Mouse (Mus musculus) heart, postnatal 0 days (tissue): ENCODE results near the gene Foxm1. TPM values are rescaled to one million over a fixed set of nuclear protein-coding genes. Genes with fewer than 3 reads are reported as not detected.

Experiments used
- ATAC-seq: fragments of 200-750 bp; cut with Nextera tagmentation; 2 replicates; pipeline ENCODE4 v1.8.0; 2017; ENCODE audit warnings: low read depth, moderate number of reproducible peaks, moderate library complexity; ENCODE audit not compliant: insufficient read depth
- DNase-seq: peaks from one replicate; pipeline ENCODE4 v3.0.0-alpha.2; 2016; ENCODE audit warnings: low spot score
- H3K27ac ChIP-seq: fragments of 300-500 bp; sonication (generic); 2 replicates; pipeline ENCODE4 v1.5.1; 2014; ENCODE audit warnings: low read depth, mild to moderate bottlenecking
- H3K27me3 ChIP-seq: fragments of 300-500 bp; sonication (generic); 2 replicates; pipeline ENCODE4 v1.6.1; 2014; ENCODE audit warnings: low read length, mixed read lengths; ENCODE audit not compliant: control insufficient read depth, insufficient read depth
- H3K36me3 ChIP-seq: fragments of 300-500 bp; sonication (generic); replicated peaks from 2 replicates; pipeline ENCODE4 v1.6.1; 2014; ENCODE audit warnings: low read length, mixed read lengths; ENCODE audit not compliant: control insufficient read depth, insufficient read depth
- H3K4me1 ChIP-seq: fragments of 300-500 bp; sonication (generic); 2 replicates; pipeline ENCODE4 v1.6.1; 2014; ENCODE audit warnings: antibody characterized with exemption; ENCODE audit not compliant: control insufficient read depth, insufficient read depth
- H3K4me2 ChIP-seq: fragments of 300-500 bp; sonication (generic); 2 replicates; pipeline ENCODE4 v1.6.1; 2014; ENCODE audit warnings: low read depth, mild to moderate bottlenecking, low read length, moderate library complexity
- H3K4me3 ChIP-seq: fragments of 300-500 bp; sonication (generic); 2 replicates; pipeline ENCODE4 v1.5.1; 2014; ENCODE audit warnings: low read depth, low read length
- H3K9ac ChIP-seq: fragments of 300-500 bp; sonication (generic); replicated peaks from 2 replicates; pipeline ENCODE4 v1.6.1; 2014; ENCODE audit warnings: low read depth, low read length, mixed read lengths
- H3K9me3 ChIP-seq: fragments of 300-500 bp; sonication (generic); replicated peaks from 2 replicates; pipeline ENCODE4 v1.6.1; 2016; ENCODE audit warnings: low read length; ENCODE audit not compliant: control insufficient read depth
- CTCF ChIP-seq: IDR thresholded peaks from 2 replicates; pipeline ENCODE4 v1.5.1; 2016; ENCODE audit warnings: antibody characterized with exemption, control low read depth, low read depth
- EP300 ChIP-seq: IDR thresholded peaks from 2 replicates; pipeline ENCODE4 v1.6.1; 2016; ENCODE audit warnings: antibody characterized with exemption, low read depth
- WGBS: fragments of 180-500 bp; shearing (Covaris S2); extraction: QIAGEN DNeasy Blood & Tissue Kit; methylation state at CpG from one replicate; pipeline ENCODE4 v1.1.7; 2014; 5-methylcytosine and 5-hydroxymethylcytosine counted together
- polyA plus RNA-seq: library from polyadenylated mRNA; unstranded; fragments of >200 nt; fragmentation: Nextera tagmentation; extraction: Ambion mirVana; gene quantifications from 2 replicates; pipeline ENCODE4 v1.2.1, GENCODE M21; 2015
- total RNA-seq: library from RNA; depleted of rRNA; stranded (reverse); fragments of >200 nt; gene quantifications from 2 replicates; pipeline ENCODE4 v1.2.3, GENCODE M21; 2014; ENCODE audit warnings: low replicate concordance

Gene Foxm1
- total and polyA plus RNA-seq, 2 experiments from 2014 or later: 4.8 to 19.0 TPM

GRCm38 (mm10) chr6:128389185-128389584 is 26.4 kb downstream of the Foxm1 start:
- Histone ChIP-seq H3K4me2 (no peak overlapping the region), H3K4me3 (no peak overlapping the region), H3K27me3 (no peaks in the 10 kb centered on the region), H3K27ac (no peak overlapping the region), H3K9me3 (no peaks in the 10 kb centered on the region), H3K36me3 (no peaks in the 10 kb centered on the region), H3K4me1 (0 out of 2 replicates have a peak, but pooled peaks cover 4% of the 10 kb centered on the region), H3K9ac (no peak overlapping the region)
- DNase-seq (no peak), ATAC-seq (no peak)
- 79% methylated on average over 1 of the region's 1 CpGs for whole genome bisulfite sequencing
- TF ChIP-seq CTCF (no peak), EP300 (no peak)

GRCm38 (mm10) chr6:128390683-128391082 is 27.9 kb downstream of the Foxm1 start:
- no peaks in the 10 kb centered on the region for H3K9me3 ChIP-seq
- no peak overlapping the region for H3K4me3 ChIP-seq
- H3K27me3 ChIP-seq: no peaks in the 10 kb centered on the region
- no peak overlapping the region for H3K9ac ChIP-seq
- ATAC-seq (no peak), DNase-seq (no peak)
- TF ChIP-seq CTCF: no peak
- no peak for TF ChIP-seq EP300
- no peak overlapping the region for H3K4me2 ChIP-seq
- H3K4me1 ChIP-seq: 0 out of 2 replicates have a peak, but pooled peaks cover 4% of the 10 kb centered on the region
- WGBS: 38% methylated on average over 1 of the region's 1 CpGs
- H3K27ac ChIP-seq: no peak overlapping the region
- H3K36me3 ChIP-seq: no peaks in the 10 kb centered on the region

GRCm38 (mm10) chr6:128397574-128398261 is 35.0 kb downstream of the Foxm1 start:
- H3K27ac ChIP-seq: no peak overlapping the region
- H3K4me2 ChIP-seq: no peak overlapping the region
- H3K36me3 ChIP-seq: no peaks in the 10 kb centered on the region
- no peak for DNase-seq
- H3K4me3 ChIP-seq: no peak overlapping the region
- 70% methylated on average over 7 of the region's 7 CpGs for WGBS
- H3K4me1 ChIP-seq: peaks cover 11% of the 10 kb centered on the region; the same call in 1 of the 2 replicates
- TF ChIP-seq CTCF (no peak), EP300 (no peak)
- H3K27me3 ChIP-seq: no peaks in the 10 kb centered on the region
- no peak overlapping the region for H3K9ac ChIP-seq
- no peaks in the 10 kb centered on the region for H3K9me3 ChIP-seq
- no peak for ATAC-seq

GRCm38 (mm10) chr6:128398996-128399395 is 36.2 kb downstream of the Foxm1 start, which contains the start of gene Nrip2:
Gene Nrip2, plus strand, starts transcription at chr6:128399296.
- ATAC-seq (no peak), DNase-seq (no peak)
- Histone ChIP-seq H3K4me3 (peak within 1 kb of the TSS; percentile 24), H3K9ac (no peak within 1 kb of the TSS; the same call in 1 of the 2 replicates), H3K27ac (no peak within 1 kb of the TSS), H3K4me2 (peak within 1 kb of the TSS; percentile 57), H3K36me3 (no peaks in the 10 kb centered on the region), H3K9me3 (no peaks in the 10 kb centered on the region), H3K4me1 (peaks cover 7% of the 10 kb centered on the region; the same call in 1 of the 2 replicates), H3K27me3 (no peaks in the 10 kb centered on the region)
- WGBS: 54% methylated on average over 3 of the region's 3 CpGs
- TF ChIP-seq CTCF (no peak), EP300 (no peak)

- Histone ChIP-seq H3K36me3 (no peaks in the 10 kb centered on the region), H3K27me3 (no peaks in the 10 kb centered on the region), H3K9me3 (no peaks in the 10 kb centered on the region), H3K27ac (no peak overlapping the region), H3K4me3 (peak overlapping the region; percentile 24), H3K4me2 (peak overlapping the region; percentile 57), H3K4me1 (peaks cover 7% of the 10 kb centered on the region; the same call in 1 of the 2 replicates), H3K9ac (no peak overlapping the region; the same call in 1 of the 2 replicates)
- ATAC-seq: peak; percentile 68
- no peak for TF ChIP-seq EP300
- no peak for TF ChIP-seq CTCF
- peak; percentile 24 for DNase-seq
- WGBS: 28% methylated on average over 21 of the region's 21 CpGs
These were observed 36.8 kb downstream of the Foxm1 start for GRCm38 (mm10) chr6:128399421-128400185.
